Comparison of ENCODE assay signal across 26 mouse cellular contexts in genomic region chr5:130268976-130269375, GRCm38 (mm10). TPM values are rescaled to one million over a fixed set of nuclear protein-coding genes. Genes with fewer than 3 reads are reported as not detected.
DNase-seq lines count a peak whose midpoint lies in the region; TF ChIP-seq lines count a peak whose summit lies in the region.
"Had no signal": no experiment of that assay in that cellular context is flagged by ENCODE, and none has a peak within 500 bp of the region (broad histone marks: within the 10 kb centered on the region; RNA-seq: fewer than 3 reads in every experiment).

No protein-coding gene starts in this region.

- peak; percentile 32 for DNase-seq in cerebellum, adult 11-12 months
- DNase-seq in cerebellum, postnatal 25 days, result no peak
- peak in 1 of 2 experiments; percentile 24 for DNase-seq in layer of hippocampus, adult 2 months (ENCODE audit: low spot score in 2 of 2)
- no peak for DNase-seq in layer of hippocampus, postnatal 25 days (ENCODE audit: extremely low spot score in 1 of 2, low spot score in 1 of 2)
- peak; percentile 73 for DNase-seq in adrenal gland, postnatal 14 days
- no peak for DNase-seq in heart, adult 18-20 months
- no peak for DNase-seq in lung, postnatal 25 days (ENCODE audit: low spot score)
- DNase-seq: cerebellum, adult 9-10 months; gastrocnemius, adult 2 months; kidney, adult 2 months; kidney, postnatal 36 days; lung, embryonic 14.5 days; lung, postnatal 14 days; right cerebral cortex, postnatal 25 days; thymus, postnatal 14 days had no signal

- H3K27ac ChIP-seq in layer of hippocampus, adult 2 months, result peak overlapping the region; percentile 79
- H3K27ac ChIP-seq: embryonic facial prominence, embryonic 10.5 days; embryonic facial prominence, embryonic 15.5 days; forebrain, embryonic 12.5 days; gastrocnemius, adult 2 months; heart, embryonic 15.5 days; intestine, embryonic 15.5 days; left cerebral cortex, adult 2 months; limb, embryonic 12.5 days; liver, embryonic 15.5 days; midbrain, embryonic 10.5 days; midbrain, embryonic 15.5 days; neural tube, embryonic 15.5 days had no signal

- TF ChIP-seq CTCF in layer of hippocampus, adult 2 months (conservative IDR thresholded peaks at IDR 0.05), result no peak

- H3K4me3 ChIP-seq in layer of hippocampus, adult 2 months, result no peak overlapping the region
- H3K4me3 ChIP-seq: embryonic facial prominence, embryonic 10.5 days; embryonic facial prominence, embryonic 15.5 days; forebrain, embryonic 12.5 days; gastrocnemius, adult 2 months; heart, embryonic 15.5 days; intestine, embryonic 15.5 days; left cerebral cortex, adult 2 months; limb, embryonic 12.5 days; liver, embryonic 15.5 days; midbrain, embryonic 10.5 days; midbrain, embryonic 15.5 days; neural tube, embryonic 15.5 days had no signal

RNA-seq across cellular contexts. Expression of gene Tyw1, which starts 13.6 kb away (rescaled TPM):
- 10 to 100 TPM; 16.2 to 17.7 TPM for total RNA-seq in layer of hippocampus, adult 2 months (2021)
- 10 to 100 TPM; 14.4 to 18.6 TPM for total RNA-seq in layer of hippocampus, postnatal 25 days (2021)
- total RNA-seq in adrenal gland, postnatal 14 days (2021), result 23.7 and 24.4 TPM in 2 replicates
- 1 to 10 TPM; 6.4 to 9.1 TPM for total RNA-seq in heart, adult 18-20 months (2021)

RNA-seq across cellular contexts. Expression of gene Sbds, which starts 13.6 kb away (rescaled TPM):
- total RNA-seq in layer of hippocampus, adult 2 months (2021), result 10 to 100 TPM; 76.5 to 81.9 TPM
- total RNA-seq in layer of hippocampus, postnatal 25 days (2021), result 10 to 100 TPM; 68.9 to 81.5 TPM
- 77.1 and 87.0 TPM in 2 replicates for total RNA-seq in adrenal gland, postnatal 14 days (2021)
- total RNA-seq in heart, adult 18-20 months (2021), result 10 to 100 TPM; 52.0 to 55.9 TPM

RNA-seq across cellular contexts. Expression of gene Tmem248, which starts 52.1 kb away (rescaled TPM):
- 10 to 100 TPM; 39.7 to 41.4 TPM for total RNA-seq in layer of hippocampus, adult 2 months (2021)
- 10 to 100 TPM; 35.2 to 43.5 TPM for total RNA-seq in layer of hippocampus, postnatal 25 days (2021)
- total RNA-seq in adrenal gland, postnatal 14 days (2021), result 46.4 and 51.7 TPM in 2 replicates
- total RNA-seq in heart, adult 18-20 months (2021), result 10 to 100 TPM; 37.1 to 39.8 TPM

Comparison
In these comparisons a context has a peak if more than half of its experiments do, and no peak if none do; other contexts are left out.
1. DNase-seq: peak in cerebellum, adult 11-12 months (single experiment) and adrenal gland, postnatal 14 days (single experiment); none in cerebellum, postnatal 25 days (0 of 2), layer of hippocampus, postnatal 25 days (0 of 2), heart, adult 18-20 months (0 of 2) and lung, postnatal 25 days (single experiment).